Mouse (Mus musculus) cerebellum, adult 8-10 months (tissue): Measurements from ENCODE around the gene Gif.

Experiments
- DNase-seq: peaks from one replicate; pipeline ENCODE4 v3.0.0; 2022

The Gif gene

DNA sequence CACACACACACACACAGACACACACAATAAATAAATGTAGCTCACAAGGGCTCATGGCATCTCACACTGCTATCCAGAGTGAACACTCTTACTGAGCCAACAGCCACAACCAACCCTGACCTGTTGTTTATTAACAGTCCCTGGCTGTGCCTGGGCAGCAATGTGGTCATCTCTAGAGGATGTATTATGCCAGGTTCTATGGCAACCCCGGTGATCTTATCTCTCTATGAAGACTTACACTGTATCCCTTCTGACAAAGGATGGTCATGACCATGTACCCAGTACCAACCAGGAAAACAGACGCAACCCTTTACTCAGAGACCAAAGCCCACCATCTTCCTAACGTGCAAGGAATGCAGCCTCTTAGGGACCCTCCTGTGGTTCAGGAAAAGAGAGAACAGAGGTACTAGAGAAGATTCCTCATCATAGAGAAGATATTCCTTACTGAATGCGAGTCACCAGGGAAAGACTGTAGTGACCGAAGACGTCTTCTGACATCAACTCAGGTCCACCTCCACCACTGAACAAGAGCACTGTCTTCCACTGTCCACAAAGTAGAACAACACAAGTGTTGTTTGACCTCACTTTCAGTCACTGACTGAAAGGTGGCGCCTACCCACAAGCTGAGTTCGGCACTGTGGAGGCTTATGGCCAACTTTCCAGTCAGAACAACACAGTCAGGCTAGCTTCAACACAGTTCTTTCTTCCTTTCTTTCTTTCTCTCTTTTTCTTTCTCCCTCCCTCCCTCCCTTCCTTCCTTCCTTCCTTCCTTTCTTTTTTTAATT is 53.4 kb downstream of the Gif start:
- DNase-seq = no peak

DNA sequence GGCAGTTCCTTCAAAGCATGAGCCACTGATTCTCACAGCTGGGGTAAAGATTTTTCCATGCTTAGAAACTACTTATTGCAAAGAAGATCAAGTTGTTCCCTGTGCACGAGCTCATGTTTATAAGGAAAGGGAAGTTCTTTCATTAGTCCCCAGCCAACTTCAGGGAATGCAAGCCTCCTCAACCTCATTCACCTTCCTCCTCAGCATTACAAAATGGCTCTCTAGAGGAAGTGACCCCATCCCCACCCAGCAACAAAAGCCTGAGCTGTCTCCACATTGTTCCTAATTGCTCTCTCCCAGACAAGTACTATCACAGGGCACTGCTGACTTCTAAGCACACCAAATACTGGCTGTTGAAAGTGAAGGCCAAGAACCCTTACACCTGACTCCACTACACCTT is 57.1 kb downstream of the Gif start:
- no peak for DNase-seq

DNA sequence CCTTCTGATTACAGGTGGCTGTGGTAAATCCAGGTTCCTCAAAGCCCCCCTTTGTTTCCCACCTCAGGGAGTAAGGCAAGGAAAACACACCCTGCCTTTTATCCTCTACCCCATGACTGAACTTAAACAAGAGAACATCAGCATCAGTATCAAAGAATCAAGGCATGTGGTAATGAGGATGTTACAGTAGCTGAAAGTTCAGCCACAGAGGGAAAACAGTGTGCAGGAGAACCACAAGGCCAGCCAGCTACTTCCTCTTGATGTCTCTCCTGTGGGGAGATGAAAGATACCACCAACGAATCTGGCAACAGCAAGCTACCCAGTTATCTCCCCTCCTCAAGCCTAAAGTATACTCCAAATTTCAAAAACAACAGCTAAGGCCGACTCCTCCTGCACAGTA is 59.9 kb downstream of the Gif start:
- DNase-seq = no peak

DNA sequence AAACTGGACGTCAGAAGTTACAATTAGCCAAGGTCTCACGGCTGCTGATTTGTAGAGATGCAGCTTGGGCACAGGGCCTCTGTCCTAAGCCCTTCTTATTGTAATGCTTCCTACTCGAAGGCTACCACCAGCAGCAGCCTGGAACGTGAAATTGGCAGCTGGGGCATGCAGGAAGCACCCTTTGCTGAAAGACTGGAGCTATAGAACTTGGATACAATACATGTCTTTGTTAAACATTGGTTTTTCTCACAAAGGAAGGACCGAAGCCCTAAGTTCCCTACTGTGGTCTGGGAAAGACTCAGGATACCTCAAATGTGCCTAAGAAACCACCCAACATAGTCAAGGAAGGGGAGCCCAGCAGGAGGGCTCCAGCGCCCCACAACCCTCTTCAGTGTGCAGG is 60.5 kb downstream of the Gif start:
- no peak for DNase-seq

DNA sequence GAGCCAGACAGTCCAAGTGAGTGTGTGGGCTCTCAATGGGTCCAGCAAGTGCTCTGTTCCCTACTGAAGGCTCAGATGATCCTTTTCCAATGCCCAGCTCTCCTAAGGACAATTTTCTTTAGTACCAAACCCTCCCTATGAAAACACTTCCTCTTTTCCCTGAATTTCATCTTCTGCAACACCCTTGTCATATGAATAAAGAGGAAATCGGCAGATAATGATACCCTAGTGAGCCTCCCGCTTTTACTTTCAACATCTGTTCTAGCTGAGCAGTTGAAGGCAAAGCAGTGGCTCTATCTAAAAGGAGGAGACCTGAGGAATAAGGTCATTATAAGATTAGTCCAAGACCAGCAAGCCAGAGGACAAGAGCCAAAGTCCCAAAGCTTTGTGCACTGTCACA is 61.1 kb downstream of the Gif start:
- DNase-seq = no peak

DNA sequence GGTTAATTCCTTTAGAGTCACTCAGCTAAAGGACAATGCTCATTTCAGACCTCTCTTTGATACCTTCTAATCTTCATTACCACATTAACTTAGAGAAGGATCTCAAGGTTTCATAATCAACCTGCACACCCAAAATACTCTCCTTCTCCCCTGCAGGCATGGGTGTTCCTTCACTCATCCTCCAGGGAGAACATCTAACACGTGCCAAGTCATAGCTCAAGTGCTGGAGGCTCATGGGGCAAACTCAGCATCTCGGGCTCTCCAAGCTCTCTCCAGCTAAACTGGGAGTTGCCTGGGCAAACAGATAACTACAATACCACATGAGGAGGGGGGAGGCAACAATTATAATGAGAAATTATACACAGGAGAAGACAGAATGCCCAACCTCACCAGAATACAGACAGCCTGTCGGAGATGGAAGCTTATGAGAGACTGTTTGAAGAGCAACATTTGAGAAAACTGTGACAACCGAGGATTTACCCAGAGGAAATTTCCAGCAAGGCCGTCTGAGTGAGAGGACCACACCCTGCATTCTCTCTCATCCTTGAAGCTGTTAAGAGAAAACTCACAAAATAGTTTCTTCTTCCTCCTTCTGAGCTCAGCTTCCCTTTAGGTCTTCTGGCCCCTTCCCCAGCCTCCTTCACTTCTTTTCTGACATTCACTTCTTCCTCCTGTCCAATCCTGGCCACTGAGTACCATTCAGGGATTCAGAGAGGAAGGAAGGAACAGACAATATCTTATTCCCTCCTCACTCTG is 62.8 kb downstream of the Gif start:
- no peak for DNase-seq

DNA sequence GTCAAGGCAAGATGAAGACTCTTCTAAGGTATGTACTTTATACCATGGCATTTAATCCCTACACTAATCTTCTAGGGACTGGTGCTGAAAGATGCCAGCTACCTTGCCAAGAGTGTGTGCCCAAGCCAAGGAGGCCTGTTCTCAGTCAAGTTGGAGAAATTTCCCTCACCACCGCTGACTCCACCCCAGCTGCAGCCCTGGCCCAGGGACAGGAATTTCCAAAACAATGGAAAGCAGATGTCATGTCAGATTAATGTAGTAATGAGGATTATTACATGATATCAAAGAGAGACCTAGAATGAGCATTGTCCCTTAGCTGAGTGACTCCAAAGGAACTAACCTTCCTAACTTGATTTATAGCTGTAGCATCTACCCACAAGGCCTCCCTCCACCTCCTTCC is 63.5 kb downstream of the Gif start:
- DNase-seq = no peak

DNA sequence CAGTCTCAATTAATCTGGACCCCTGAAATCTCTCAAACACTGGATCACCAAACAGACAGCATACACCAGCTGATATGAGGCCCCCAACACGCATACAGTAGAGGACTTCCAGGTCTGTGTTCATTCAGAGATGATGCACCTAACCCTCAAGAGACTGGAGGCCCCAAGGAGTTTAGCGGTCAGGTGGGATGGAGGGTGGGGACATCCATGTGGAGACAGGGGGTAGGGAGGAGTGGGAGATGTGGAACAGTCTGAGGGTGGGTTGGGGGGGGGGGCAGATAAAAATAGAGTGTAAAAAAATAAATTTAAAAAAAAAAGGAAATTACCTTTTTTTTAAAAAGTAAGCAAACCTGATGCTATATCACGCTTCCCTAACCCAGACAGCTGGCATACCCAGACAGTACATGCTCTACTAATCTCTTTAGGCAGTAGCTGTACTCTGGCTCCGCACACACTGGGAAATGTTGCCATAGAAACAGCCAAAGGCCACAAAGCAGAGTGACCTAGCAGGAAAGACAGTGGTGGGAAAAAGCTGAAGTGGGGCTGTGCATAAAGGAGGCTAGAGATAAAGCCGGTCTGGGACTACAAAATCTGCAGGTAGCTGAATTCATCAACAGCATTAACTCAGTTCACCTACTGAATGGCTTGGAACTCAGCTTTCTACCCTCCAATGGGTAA is 64.5 kb downstream of the Gif start:
- no peak for DNase-seq
